Mouse (Mus musculus) CH12.LX (cell line): ENCODE data around the gene Ankrd63. TPM values are rescaled to one million over a fixed set of nuclear protein-coding genes. Genes with fewer than 3 reads are reported as not detected.

Source experiments
- DNase-seq: peaks from one replicate; pipeline ENCODE4 v3.0.0-alpha.2; 2013; ENCODE audit errors: extremely low read depth
- H3K27ac ChIP-seq: 2 replicates; pipeline ENCODE4 v1.5.1; 2012; ENCODE audit warnings: low read depth, mild to moderate bottlenecking, control low read depth, moderate library complexity; ENCODE audit not compliant: insufficient read depth
- H3K27me3 ChIP-seq: replicated peaks from 2 replicates; pipeline ENCODE3; 2012; ENCODE audit warnings: inconsistent platforms
- H3K36me3 ChIP-seq, 2 experiments: replicated peaks in 1 of 2; 2 replicates each; pipeline versions ENCODE3 to v1.6.1; 2012; ENCODE audit warnings: inconsistent platforms in 1 of 2, low read length in 1 of 2, mild to moderate bottlenecking in 1 of 2, mixed read lengths in 1 of 2, moderate library complexity in 1 of 2; ENCODE audit not compliant: control insufficient read depth in 1 of 2, insufficient read depth in 1 of 2
- H3K4me1 ChIP-seq, 2 experiments: 2 replicates each; pipeline ENCODE4 v1.6.1; 2012; ENCODE audit warnings: inconsistent platforms in 1 of 2, moderate library complexity in 1 of 2; ENCODE audit not compliant: insufficient read depth in 2 of 2, control insufficient read depth in 1 of 2
- H3K4me2 ChIP-seq: 2 replicates; pipeline ENCODE4 v1.6.1; 2012; ENCODE audit warnings: low read depth, mild to moderate bottlenecking, control low read depth; ENCODE audit not compliant: poor library complexity, insufficient read depth, severe bottlenecking
- H3K4me3 ChIP-seq, 3 experiments: fragments of 150-350 bp in 1 of 3; sonication (generic) in 1 of 3; replicated peaks in 1 of 3; 2 replicates each; pipeline versions ENCODE3 to v1.5.1; 2011 to 2012; ENCODE audit warnings: low read depth in 2 of 3, low read length in 2 of 3, mild to moderate bottlenecking in 2 of 3, moderate library complexity in 2 of 3, control low read depth in 1 of 3, improper control_type of control experiment in 1 of 3, inconsistent platforms in 1 of 3, mixed read lengths in 1 of 3; ENCODE audit not compliant: poor library complexity in 1 of 3
- H3K79me2 ChIP-seq: replicated peaks from 2 replicates; pipeline ENCODE4 v1.6.1; 2012; ENCODE audit warnings: mild to moderate bottlenecking, moderate library complexity; ENCODE audit not compliant: control insufficient read depth, poor library complexity, insufficient read depth, severe bottlenecking; ENCODE audit errors: extremely low read depth
- H3K9ac ChIP-seq: 2 replicates; pipeline ENCODE4 v1.6.1; 2012; ENCODE audit warnings: low read depth, mild to moderate bottlenecking, control low read depth, moderate library complexity; ENCODE audit not compliant: insufficient read depth
- H3K9me3 ChIP-seq: replicated peaks from 2 replicates; pipeline ENCODE3; 2012; ENCODE audit warnings: low read length, inconsistent platforms, mixed read lengths
- BHLHE40 ChIP-seq: IDR thresholded peaks from 2 replicates; pipeline ENCODE4 v1.6.1; 2011; ENCODE audit warnings: mild to moderate bottlenecking, low read depth, low read length, improper control_type of control experiment
- CHD2 ChIP-seq: IDR thresholded peaks from 2 replicates; pipeline ENCODE4 v1.6.1; 2011; ENCODE audit warnings: low read length, improper control_type of control experiment
- CTCF ChIP-seq, 2 experiments: IDR thresholded peaks in 1 of 2; conservative IDR thresholded peaks in 1 of 2; 2 replicates each; pipeline ENCODE4 v1.5.1; 2011 to 2012; ENCODE audit warnings: low read depth in 2 of 2, low read length in 2 of 2, improper control_type of control experiment in 1 of 2, inconsistent platforms in 1 of 2, mild to moderate bottlenecking in 1 of 2, moderate library complexity in 1 of 2
- E2F4 ChIP-seq: IDR thresholded peaks from 2 replicates; pipeline ENCODE4 v1.6.1; 2011; ENCODE audit warnings: low read depth, low read length, improper control_type of control experiment; ENCODE audit not compliant: insufficient replicate concordance
- ETS1 ChIP-seq: conservative IDR thresholded peaks from 2 replicates; pipeline ENCODE4 v1.6.1; 2012; ENCODE audit warnings: low read depth, mild to moderate bottlenecking, inconsistent platforms, low read length, improper control_type of control experiment, moderate library complexity
- JUN ChIP-seq: IDR thresholded peaks from 2 replicates; pipeline ENCODE4 v1.6.1; 2011; ENCODE audit warnings: low read depth, mild to moderate bottlenecking, low read length, improper control_type of control experiment, moderate library complexity; ENCODE audit not compliant: insufficient read depth
- JUND ChIP-seq: conservative IDR thresholded peaks from 2 replicates; pipeline ENCODE4 v1.6.1; 2011; ENCODE audit warnings: low read depth, low read length, improper control_type of control experiment
- MAFK ChIP-seq: IDR thresholded peaks from 2 replicates; pipeline ENCODE4 v1.6.1; 2011; ENCODE audit warnings: low read length, improper control_type of control experiment; ENCODE audit not compliant: insufficient replicate concordance
- MAX ChIP-seq: IDR thresholded peaks from 2 replicates; pipeline ENCODE4 v1.6.1; 2011; ENCODE audit warnings: low read length, improper control_type of control experiment
- NELFE ChIP-seq: IDR thresholded peaks from 2 replicates; pipeline ENCODE4 v1.6.1; 2011; ENCODE audit warnings: low read depth, low read length, improper control_type of control experiment
- NRF1 ChIP-seq: IDR thresholded peaks from 2 replicates; pipeline ENCODE4 v1.6.1; 2014; ENCODE audit warnings: low read depth, mild to moderate bottlenecking, inconsistent platforms, low read length, improper control_type of control experiment, moderate library complexity
- POLR2AphosphoS2 ChIP-seq: IDR thresholded peaks from 2 replicates; pipeline ENCODE4 v1.6.1; 2011; ENCODE audit warnings: low read depth, low read length, improper control_type of control experiment
- RAD21 ChIP-seq: IDR thresholded peaks from 2 replicates; pipeline ENCODE4 v1.6.1; 2011; ENCODE audit warnings: low read depth, mild to moderate bottlenecking, low read length, improper control_type of control experiment, moderate library complexity
- SIN3A ChIP-seq: IDR thresholded peaks from 2 replicates; pipeline ENCODE4 v1.6.1; 2012; ENCODE audit warnings: low read length, improper control_type of control experiment, inconsistent platforms
- SMC3 ChIP-seq: IDR thresholded peaks from 2 replicates; pipeline ENCODE4 v1.6.1; 2011; ENCODE audit warnings: low read depth, low read length, improper control_type of control experiment
- TBP ChIP-seq: conservative IDR thresholded peaks from 2 replicates; pipeline ENCODE4 v1.6.1; 2011; ENCODE audit warnings: low read depth, low read length, improper control_type of control experiment
- USF2 ChIP-seq: conservative IDR thresholded peaks from 2 replicates; pipeline ENCODE4 v1.6.1; 2011; ENCODE audit warnings: low read depth, low read length, improper control_type of control experiment
- ZC3H11A ChIP-seq: IDR thresholded peaks from 2 replicates; pipeline ENCODE4 v1.6.1; 2012; ENCODE audit warnings: low read depth, mild to moderate bottlenecking, inconsistent platforms, low read length, improper control_type of control experiment
- ZMIZ1 ChIP-seq: IDR thresholded peaks from 2 replicates; pipeline ENCODE4 v1.6.1; 2012; ENCODE audit warnings: low read depth, mild to moderate bottlenecking, inconsistent platforms, low read length, improper control_type of control experiment
- ZNF384 ChIP-seq: IDR thresholded peaks from 2 replicates; pipeline ENCODE4 v1.6.1; 2012; ENCODE audit warnings: low read depth, low read length, improper control_type of control experiment, inconsistent platforms
- dilution Hi-C: fragments of 300-500 bp; cut with MboI; formaldehyde crosslinking; loops from 2 replicates; pipeline ENCODE4 v1.14.3; 2020; ENCODE audit warnings: low sequenced_read_pairs; ENCODE audit not compliant: extremely low pct_unique_long_range_greater_than_20kb, extremely low pct_ligation_motif_present
- in situ Hi-C: fragments of 300-500 bp; cut with MboI; formaldehyde crosslinking; loops from 3 replicates; pipeline ENCODE4 v1.14.3; 2019; ENCODE audit warnings: low sequenced_read_pairs, low pct_ligation_motif_present, low pct_unique_long_range_greater_than_20kb, mixed read lengths
- polyA plus RNA-seq: library from polyadenylated mRNA; unstranded; fragments of >175 nt; gene quantifications from 2 replicates; pipeline ENCODE4 v1.2.1, GENCODE M21; 2012; ENCODE audit warnings: low read depth; ENCODE audit not compliant: insufficient read length
- total RNA-seq, 2 experiments: library from RNA; depleted of rRNA; stranded (reverse); fragments of 300-350 nt in 1 of 2; fragments of >200 nt in 1 of 2; gene quantifications; 2 replicates each; pipeline ENCODE4 v1.2.3; 2012 to 2014

Gene Ankrd63
- total and polyA plus RNA-seq, 3 experiments, result 0.07 TPM; not detected in 2

GRCm38 (mm10) chr2:118689875-118690274 lies 13.9 kb downstream of the Ankrd63 start:
- no peak for TF ChIP-seq ZC3H11A
- no peak for TF ChIP-seq NELFE
- TF ChIP-seq JUND, result no peak
- Histone ChIP-seq H3K4me2 (no peak overlapping the region), H3K9ac (no peak overlapping the region), H3K9me3 (no peaks in the 10 kb centered on the region), H3K36me3 (no peaks in the 10 kb centered on the region), H3K27me3 (no peaks in the 10 kb centered on the region), H3K79me2 (no peaks in the 10 kb centered on the region), H3K4me1 (peaks cover 0 to 15% of the 10 kb centered on the region in 2 experiments; a peak in 2 of 4 replicates), H3K27ac (no peak overlapping the region), H3K4me3 (no peak overlapping the region)
- dilution Hi-C loops (no loop called here), in situ Hi-C loops (loop anchor here (5.0 kb wide), 1 partner anchor 48 kb away; no protein-coding TSS in a partner anchor)
- no peak for DNase-seq

GRCm38 (mm10) chr2:118687791-118688190 lies 16.0 kb downstream of the Ankrd63 start:
- H3K79me2 ChIP-seq, result no peaks in the 10 kb centered on the region
- DNase-seq, result no peak
- TF ChIP-seq CTCF (conservative IDR thresholded peaks at IDR 0.05 in 1 of 2, IDR thresholded peaks at IDR 0.05 in 1 of 2; ENCODE audit: low read depth in 2 of 2, low read length in 2 of 2) (no peak), POLR2AphosphoS2 (no peak), SIN3A (no peak), MAX (no peak), BHLHE40 (no peak), CHD2 (no peak), NRF1 (no peak), MAFK (no peak), USF2 (no peak), ZNF384 (no peak), JUN (no peak), TBP (no peak), NELFE (no peak)
- TF ChIP-seq, all 38 proteins: peak for 0
- Histone ChIP-seq H3K27ac (no peak overlapping the region), H3K36me3 (no peaks in the 10 kb centered on the region), H3K9ac (no peak overlapping the region), H3K27me3 (no peaks in the 10 kb centered on the region), H3K4me3 (no peak overlapping the region), H3K9me3 (no peaks in the 10 kb centered on the region), H3K4me2 (no peak overlapping the region), H3K4me1 (peaks cover 0 to 14% of the 10 kb centered on the region in 2 experiments; a peak in 2 of 4 replicates)
- in situ Hi-C loops, result loop anchor here (5.0 kb wide), 1 partner anchor 45 kb away; no protein-coding TSS in a partner anchor
- dilution Hi-C loops, result no loop called here

GRCm38 (mm10) chr2:118686693-118687092 lies 17.1 kb downstream of the Ankrd63 start:
- H3K27me3 ChIP-seq, result no peaks in the 10 kb centered on the region
- in situ Hi-C loops, result loop anchor here (5.0 kb wide), 1 partner anchor 44 kb away; no protein-coding TSS in a partner anchor
- no peaks in the 10 kb centered on the region for H3K36me3 ChIP-seq

More at GRCm38 (mm10) chr2:118686693-118687092, 17.1 kb downstream of the Ankrd63 start:
- dilution Hi-C loops, result no loop called here
- TF ChIP-seq ZMIZ1 (no peak), CTCF (conservative IDR thresholded peaks at IDR 0.05 in 1 of 2, IDR thresholded peaks at IDR 0.05 in 1 of 2; ENCODE audit: low read depth in 2 of 2, low read length in 2 of 2) (no peak), ETS1 (no peak), RAD21 (no peak), E2F4 (no peak), SMC3 (no peak)
- TF ChIP-seq, all 38 proteins: peak for 0
- Histone ChIP-seq H3K9ac (no peak overlapping the region), H3K4me2 (no peak overlapping the region), H3K9me3 (no peaks in the 10 kb centered on the region), H3K27ac (no peak overlapping the region), H3K79me2 (no peaks in the 10 kb centered on the region), H3K4me3 (no peak overlapping the region), H3K4me1 (peaks cover 0 to 12% of the 10 kb centered on the region in 2 experiments; a peak in 2 of 4 replicates)
- no peak for DNase-seq
